Mouse (Mus musculus) kidney, adult 2 months (tissue): ENCODE results near the gene Fgf12. TPM values are rescaled to one million over a fixed set of nuclear protein-coding genes. Genes with fewer than 3 reads are reported as not detected.

Experiments used
- DNase-seq: peaks from one replicate; pipeline ENCODE4 v3.0.0; 2021
- H3K27ac ChIP-seq: fragments of 200-500 bp; 2 replicates; pipeline ENCODE4 v1.5.1; 2012; ENCODE audit warnings: low read depth, low read length, control low read depth, inconsistent platforms; ENCODE audit not compliant: insufficient read depth
- H3K27me3 ChIP-seq: fragments of 200-500 bp; replicated peaks from 2 replicates; pipeline ENCODE4 v1.6.1; 2012; ENCODE audit warnings: mild to moderate bottlenecking, moderate library complexity, low read length, inconsistent platforms; ENCODE audit not compliant: control insufficient read depth, insufficient read depth
- H3K36me3 ChIP-seq: fragments of 200-500 bp; 2 replicates; pipeline ENCODE4 v1.6.1; 2012; ENCODE audit warnings: mild to moderate bottlenecking, moderate library complexity, low read length, inconsistent platforms; ENCODE audit not compliant: control insufficient read depth, insufficient read depth
- H3K4me1 ChIP-seq: fragments of 200-500 bp; 2 replicates; pipeline ENCODE4 v1.6.1; 2011; ENCODE audit warnings: low read length; ENCODE audit not compliant: control insufficient read depth, insufficient read depth
- H3K4me3 ChIP-seq: fragments of 200-500 bp; 2 replicates; pipeline ENCODE4 v1.5.1; 2011; ENCODE audit warnings: mild to moderate bottlenecking, low read depth, low read length, control low read depth; ENCODE audit not compliant: insufficient read depth
- CTCF ChIP-seq: fragments of 200-500 bp; conservative IDR thresholded peaks from 2 replicates; pipeline ENCODE4 v1.5.1; 2011; ENCODE audit warnings: low read depth, mild to moderate bottlenecking, control low read depth, low read length, moderate library complexity, mixed read lengths; ENCODE audit not compliant: insufficient read depth, insufficient read length
- POLR2A ChIP-seq: fragments of 200-500 bp; IDR thresholded peaks from one replicate; pipeline ENCODE4 v1.6.1; 2011; ENCODE audit warnings: low read depth, low read length, control low read depth
- WGBS: fragments of 180-500 bp; shearing (Covaris S2); methylation state at CpG from one replicate; pipeline ENCODE4 v1.1.7; 2018; 5-methylcytosine and 5-hydroxymethylcytosine counted together
- polyA plus RNA-seq: library from polyadenylated mRNA; depleted of rRNA; stranded (reverse); fragments of >200 nt; gene quantifications from 2 replicates; pipeline ENCODE4 v1.2.3, GENCODE M21; 2012

Gene Fgf12
- polyA plus RNA-seq, 1 experiment, result 0.74 TPM

DNA sequence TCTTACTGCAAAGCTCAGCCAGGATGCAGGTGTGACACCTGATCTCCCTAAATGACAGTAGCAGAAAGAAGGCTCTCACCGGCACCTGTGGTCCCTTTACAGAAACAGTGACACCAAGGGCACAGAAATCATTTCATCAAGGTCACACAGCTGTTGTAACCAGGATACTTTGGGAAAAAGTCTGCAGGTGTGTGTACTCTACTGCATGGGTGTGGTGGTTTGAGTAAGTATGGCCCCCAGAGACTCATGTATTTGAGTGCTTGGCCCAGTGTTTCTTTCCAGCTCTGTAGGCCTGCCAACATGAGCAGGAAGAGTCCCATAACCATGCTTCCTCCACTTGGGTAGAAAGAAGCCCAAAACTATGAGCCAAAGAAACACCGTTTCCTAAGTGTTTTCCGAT, 138.5 kb downstream of the Fgf12 start:
- no peak for TF ChIP-seq CTCF
- TF ChIP-seq POLR2A, result no peak
- Histone ChIP-seq H3K4me3 (no peak overlapping the region), H3K27ac (no peak overlapping the region), H3K36me3 (no peaks in the 10 kb centered on the region), H3K27me3 (no peaks in the 10 kb centered on the region; the same call in 1 of the 2 replicates), H3K4me1 (no peaks in the 10 kb centered on the region)
- 76% methylated on average over 3 of the region's 3 CpGs for WGBS
- DNase-seq, result no peak

DNA sequence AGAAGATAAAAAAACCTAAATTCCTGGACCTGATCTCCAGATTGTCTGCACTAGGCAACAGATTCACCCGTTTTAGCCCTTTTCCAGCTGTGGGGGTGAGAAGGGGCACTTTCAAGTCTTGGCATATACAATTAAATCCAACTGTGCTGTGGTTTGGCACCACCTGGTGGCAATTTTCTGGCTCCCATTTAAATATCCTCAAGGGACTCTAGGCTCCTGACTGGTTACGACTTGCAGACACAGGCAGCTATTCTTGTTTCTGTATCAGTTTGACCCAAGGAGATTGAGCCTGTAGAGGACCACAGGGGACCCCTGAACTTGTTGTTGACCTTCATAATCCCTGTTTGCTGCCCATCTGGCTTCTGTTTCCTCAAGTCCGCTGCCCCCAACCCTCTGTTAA, 141.9 kb downstream of the Fgf12 start:
- TF ChIP-seq CTCF (peak; percentile 36), POLR2A (no peak)

DNA sequence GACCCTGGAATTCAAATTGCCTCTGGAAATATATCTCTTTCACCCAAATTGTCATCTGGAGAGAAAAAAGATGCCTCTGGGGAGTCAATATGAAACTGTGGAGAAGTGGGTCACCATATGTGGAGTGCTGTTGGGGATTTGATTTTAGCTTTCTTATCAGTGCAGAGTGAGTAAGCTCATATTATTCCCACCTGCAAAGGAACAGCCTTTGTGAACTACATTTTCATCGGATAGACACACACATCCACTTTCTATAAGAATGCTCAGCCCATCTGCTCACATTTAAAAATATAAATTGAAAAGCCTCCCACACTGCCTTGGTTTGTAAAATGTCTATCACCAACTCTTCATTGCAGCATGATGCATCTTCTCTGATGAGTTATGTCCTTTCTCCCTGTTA, 149.7 kb downstream of the Fgf12 start:
- Histone ChIP-seq H3K27me3 (no peaks in the 10 kb centered on the region), H3K4me3 (no peak overlapping the region), H3K27ac (no peak overlapping the region), H3K4me1 (no peaks in the 10 kb centered on the region), H3K36me3 (no peaks in the 10 kb centered on the region)
- TF ChIP-seq POLR2A (no peak), CTCF (no peak)
- 79% methylated on average over 1 of the region's 1 CpGs for WGBS
- no peak for DNase-seq

More for the DNA sequence above, 141.9 kb downstream of the Fgf12 start:
- Histone ChIP-seq H3K4me3 (no peak overlapping the region), H3K27me3 (no peaks in the 10 kb centered on the region; the same call in 1 of the 2 replicates), H3K36me3 (no peaks in the 10 kb centered on the region), H3K4me1 (no peaks in the 10 kb centered on the region), H3K27ac (no peak overlapping the region)
- 28% methylated on average over 3 of the region's 3 CpGs for WGBS
- peak; percentile 33 for DNase-seq

DNA sequence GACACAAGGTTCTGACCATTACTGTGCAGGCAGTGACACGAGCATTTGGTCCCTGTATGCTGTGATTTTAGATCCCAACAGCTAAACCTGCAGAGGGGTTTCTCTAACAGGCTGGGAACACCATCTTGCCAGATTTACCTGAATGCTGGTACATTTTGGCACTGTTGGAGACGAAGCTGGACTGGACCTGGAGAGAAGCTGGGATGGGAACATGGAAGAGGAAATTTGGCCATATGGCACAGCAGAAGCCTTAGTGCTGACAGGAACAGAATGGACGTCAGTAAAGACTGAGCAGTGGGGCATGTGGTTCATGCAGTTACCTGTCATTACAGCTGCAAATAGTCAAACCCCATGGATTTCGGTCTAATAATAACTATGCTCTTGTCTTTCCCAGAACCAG, 151.1 kb downstream of the Fgf12 start:
- no peaks in the 10 kb centered on the region for H3K27me3 ChIP-seq
- no peaks in the 10 kb centered on the region for H3K36me3 ChIP-seq
- 76% methylated on average over 4 of the region's 4 CpGs for WGBS
- no peak for DNase-seq
- H3K27ac ChIP-seq, result no peak overlapping the region
- no peak overlapping the region for H3K4me3 ChIP-seq
- no peaks in the 10 kb centered on the region for H3K4me1 ChIP-seq
- TF ChIP-seq POLR2A (no peak), CTCF (no peak)

DNA sequence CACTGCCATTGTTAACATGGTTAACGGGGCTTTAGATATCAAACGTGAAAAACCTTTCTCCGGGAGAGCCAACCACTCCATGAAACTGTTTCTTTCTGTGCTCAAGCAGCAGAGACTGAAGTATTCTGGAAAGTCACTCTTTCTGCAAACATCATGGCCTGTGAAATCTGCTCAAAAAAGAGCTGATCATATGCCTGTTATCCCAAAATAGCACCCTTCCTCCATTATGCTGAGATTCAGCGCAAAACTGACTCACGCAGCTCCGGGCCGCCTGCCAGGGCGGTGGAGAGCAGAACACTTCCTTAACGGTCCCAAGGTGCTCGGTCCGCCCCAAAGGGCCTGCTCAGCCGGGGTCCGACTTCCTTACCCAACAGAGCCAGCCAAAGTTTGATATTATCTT, 156.8 kb downstream of the Fgf12 start:
- H3K4me1 ChIP-seq, result no peaks in the 10 kb centered on the region
- no peak for DNase-seq
- no peaks in the 10 kb centered on the region for H3K27me3 ChIP-seq
- H3K36me3 ChIP-seq, result no peaks in the 10 kb centered on the region
- 81% methylated on average over 13 of the region's 13 CpGs for WGBS
- H3K27ac ChIP-seq, result no peak overlapping the region
- no peak for TF ChIP-seq POLR2A
- no peak for TF ChIP-seq CTCF
- H3K4me3 ChIP-seq, result no peak overlapping the region

DNA sequence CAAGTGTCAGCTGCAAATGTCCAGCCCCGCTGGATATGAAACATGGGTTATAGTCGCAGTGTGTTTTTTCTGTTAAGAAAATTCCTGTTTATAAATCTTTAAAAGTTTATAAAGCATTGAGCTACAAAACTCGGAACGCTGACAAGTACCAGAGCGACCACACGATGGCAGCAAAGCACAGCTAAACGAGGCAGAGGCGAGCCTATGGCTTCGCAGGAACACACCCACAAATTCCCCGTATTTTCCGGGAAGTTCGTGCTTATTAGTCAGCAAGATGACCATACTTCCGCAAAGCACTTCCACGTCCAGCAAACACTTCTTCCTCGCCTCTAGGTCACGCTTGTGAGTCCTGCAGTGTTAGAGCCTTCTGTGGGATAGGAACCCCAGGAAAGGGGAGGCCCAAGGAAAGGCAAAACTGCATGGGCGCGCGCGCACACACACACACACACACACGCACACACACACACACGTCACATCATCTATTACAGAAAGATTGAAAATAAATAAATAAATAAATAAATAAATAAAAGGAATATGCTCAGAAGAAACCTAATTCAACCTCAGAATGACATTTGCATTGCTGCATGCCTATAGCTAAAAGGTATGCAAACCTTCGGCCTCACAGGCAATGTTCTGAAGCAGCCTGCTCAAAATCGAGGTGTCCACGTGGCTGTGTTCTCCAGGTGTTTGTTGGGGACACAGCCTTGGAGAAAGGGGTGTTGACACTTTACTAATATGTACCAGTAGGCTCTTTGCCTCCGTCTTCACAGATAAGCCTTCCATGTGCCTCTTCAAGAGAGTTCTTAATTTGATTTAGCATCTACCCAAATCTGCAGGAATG, 159.6 kb downstream of the Fgf12 start:
- H3K4me1 ChIP-seq, result no peaks in the 10 kb centered on the region
- no peaks in the 10 kb centered on the region for H3K27me3 ChIP-seq
- DNase-seq, result peak; percentile 51
- H3K4me3 ChIP-seq, result peak overlapping the region; percentile 32; the same call in 1 of the 2 replicates
- peak; percentile 83 for TF ChIP-seq CTCF
- no peak for TF ChIP-seq POLR2A
- 27% methylated on average over 26 of the region's 26 CpGs for WGBS
- no peaks in the 10 kb centered on the region for H3K36me3 ChIP-seq
- H3K27ac ChIP-seq, result no peak overlapping the region

DNA sequence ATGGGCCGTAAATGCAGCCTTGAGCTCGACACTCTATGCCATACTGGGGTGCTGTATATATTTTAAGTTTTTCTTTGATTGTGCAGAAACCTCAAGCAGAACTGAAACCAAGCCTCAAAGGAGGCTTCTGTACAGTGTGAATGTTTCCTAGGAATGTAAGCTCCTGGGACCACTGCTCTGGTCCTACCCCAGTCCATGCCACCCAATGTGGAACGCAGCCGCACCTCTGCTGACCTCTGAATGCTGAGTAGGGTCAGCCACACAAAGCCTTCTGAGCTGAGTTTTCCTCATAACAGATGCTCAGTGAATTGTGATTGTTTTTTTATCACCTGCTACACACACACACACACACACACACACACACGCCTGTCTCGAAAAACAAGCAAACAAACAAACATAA, 160.4 kb downstream of the Fgf12 start:
- H3K4me3 ChIP-seq, result no peak overlapping the region
- no peak for DNase-seq
- no peak for TF ChIP-seq POLR2A
- TF ChIP-seq CTCF, result no peak
- no peaks in the 10 kb centered on the region for H3K4me1 ChIP-seq
- H3K27ac ChIP-seq, result no peak overlapping the region
- WGBS, result 96% methylated on average over 6 of the region's 6 CpGs
- H3K36me3 ChIP-seq, result no peaks in the 10 kb centered on the region
- no peaks in the 10 kb centered on the region for H3K27me3 ChIP-seq
